Mouse (Mus musculus) left cerebral cortex, postnatal 14 days (tissue): ENCODE data around the gene Tmem178. TPM values are rescaled to one million over a fixed set of nuclear protein-coding genes. Genes with fewer than 3 reads are reported as not detected.
A peak's percentile ranks its signal among the peaks of the same experiment; 100 is the strongest.

Experiments
- DNase-seq, 2 experiments: peaks; one replicate each; pipeline ENCODE4 v3.0.0; 2021 to 2022; ENCODE audit warnings: low spot score in 2 of 2, mixed read lengths in 1 of 2
- intact Hi-C: fragments of 180-260 bp; cut with DNase I; formaldehyde crosslinking; loops from one replicate; pipeline ENCODE4 v1.15.1; 2025
- total RNA-seq, 2 experiments: library from RNA; stranded (reverse); gene quantifications; 2 replicates each; pipeline ENCODE4 v1.2.3; 2021

Gene Tmem178
- total RNA-seq, 2 experiments from 2014 or later = 97.0 to 106 TPM

DNA sequence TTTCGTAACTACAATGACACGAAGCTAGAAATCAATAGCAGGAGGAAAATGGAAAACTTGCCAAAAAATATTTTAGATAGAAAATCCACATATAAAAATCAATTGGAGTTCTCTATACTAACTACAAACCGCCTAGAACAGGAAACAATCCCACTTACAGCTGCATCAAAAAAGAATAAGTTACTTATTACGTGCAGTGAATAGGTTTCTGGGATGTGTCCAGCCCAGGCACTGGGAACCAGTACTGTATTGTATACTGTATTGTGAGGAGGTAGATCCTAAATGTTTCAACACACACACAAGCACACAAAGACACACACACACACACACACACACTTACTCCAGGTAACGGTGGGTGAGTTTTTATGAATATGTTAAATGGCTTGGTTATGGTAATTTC, 32.8 kb downstream of the Tmem178 start:
- no peak for DNase-seq
- intact Hi-C loops = no loop called here

DNA sequence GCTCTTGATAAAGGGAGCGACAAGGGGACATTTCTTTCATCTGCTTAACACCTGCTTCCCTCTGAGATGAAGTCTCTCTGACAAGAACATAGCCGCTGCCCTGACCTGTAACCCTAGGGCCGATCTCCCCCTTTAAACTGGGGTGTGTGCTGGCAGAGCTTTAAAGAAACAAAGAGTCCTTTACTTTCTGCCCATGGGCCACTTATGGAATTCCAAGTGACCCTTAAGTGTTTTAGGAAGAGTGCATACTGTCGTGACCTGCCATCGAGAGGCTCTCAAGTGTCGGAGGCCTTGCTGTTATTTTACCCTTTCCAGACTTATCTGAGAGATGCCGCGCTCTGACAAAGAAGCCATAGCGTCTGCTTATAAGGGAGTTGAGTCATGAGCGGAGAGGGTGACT, 35.7 kb downstream of the Tmem178 start:
- intact Hi-C loops = loop anchor here (5.0 kb wide), 2 partner anchors 33 to 358 kb away; no protein-coding TSS in a partner anchor
- no peak for DNase-seq

DNA sequence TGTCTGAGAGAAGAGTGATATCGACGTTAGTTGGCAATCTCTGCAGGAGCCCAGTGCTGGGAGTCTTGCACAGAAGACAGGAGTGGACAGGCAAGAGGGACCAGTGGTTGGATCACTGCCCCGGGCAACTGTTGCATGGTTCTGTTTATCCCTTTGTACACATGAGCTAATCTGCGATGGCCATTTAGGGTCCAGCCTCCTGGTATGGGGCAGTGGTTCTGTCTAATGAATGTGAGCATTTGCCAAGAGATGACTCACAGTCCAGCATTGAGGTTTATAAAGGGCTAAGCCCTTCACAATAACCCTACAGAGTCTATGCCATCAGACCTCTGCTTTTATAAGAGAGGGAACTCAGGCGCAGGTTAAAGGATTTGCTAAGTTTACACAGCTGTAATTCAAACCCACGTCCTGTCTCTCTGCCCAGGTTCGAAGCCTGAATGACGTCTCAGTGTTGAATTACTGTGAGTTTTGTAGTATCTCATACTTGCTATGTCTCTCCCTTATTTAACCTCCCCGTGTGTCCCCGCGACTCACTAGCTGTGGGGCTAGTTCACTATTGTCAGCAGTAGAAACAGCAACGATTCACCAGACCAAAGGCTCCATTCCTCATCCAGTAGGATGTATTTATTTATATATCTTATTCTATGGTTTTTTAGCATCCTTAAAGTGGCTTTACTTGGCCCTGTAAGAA, 37.4 kb downstream of the Tmem178 start:
- intact Hi-C loops = loop anchor here (2.0 to 5.0 kb wide), 3 partner anchors 35 to 360 kb away; no protein-coding TSS in a partner anchor
- DNase-seq = no peak

DNA sequence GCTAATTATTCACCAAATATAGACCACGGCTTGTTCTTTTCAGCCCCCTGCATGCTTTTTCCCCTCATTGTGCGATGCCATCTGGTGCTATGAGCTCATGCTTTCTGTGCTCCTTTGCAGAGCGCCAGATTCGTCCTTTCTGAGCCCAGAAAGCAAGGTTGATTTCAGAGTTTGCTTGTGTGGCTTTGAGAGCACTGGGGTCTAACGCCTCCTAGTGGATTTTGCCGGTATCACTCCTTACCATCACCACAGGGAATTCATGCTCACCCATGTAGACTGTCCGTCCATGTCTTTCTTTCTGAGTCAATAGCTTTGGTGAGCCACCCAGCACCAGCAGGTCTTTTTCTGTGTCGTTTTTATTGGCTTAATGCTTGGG, 38.0 kb downstream of the Tmem178 start:
- intact Hi-C loops = loop anchor here (2.0 to 5.0 kb wide), 3 partner anchors 35 to 360 kb away; no protein-coding TSS in a partner anchor
- DNase-seq = peak; percentile 93 to 95

DNA sequence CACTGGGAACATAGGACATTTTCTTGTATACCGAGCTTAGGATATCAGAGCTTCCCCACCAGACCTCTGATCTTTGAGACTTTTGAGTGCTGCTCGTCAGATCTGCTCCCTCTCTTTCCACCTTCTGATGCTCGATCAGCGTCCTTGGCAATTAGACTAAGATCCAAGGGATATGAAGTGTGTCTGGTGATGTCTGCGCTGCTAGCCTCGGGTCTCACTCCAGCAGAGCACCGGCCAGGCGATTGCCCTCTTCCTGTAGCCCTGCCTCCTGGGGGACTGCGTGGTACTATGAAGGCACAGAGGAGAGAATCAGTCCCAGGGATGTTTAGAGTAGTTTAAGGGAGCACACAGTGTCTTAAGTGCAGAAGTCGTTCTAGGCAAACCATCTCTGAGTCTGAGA, 38.5 kb downstream of the Tmem178 start:
- no peak for DNase-seq
- intact Hi-C loops = loop anchor here (2.0 to 5.0 kb wide), 3 partner anchors 36 to 361 kb away; no protein-coding TSS in a partner anchor

DNA sequence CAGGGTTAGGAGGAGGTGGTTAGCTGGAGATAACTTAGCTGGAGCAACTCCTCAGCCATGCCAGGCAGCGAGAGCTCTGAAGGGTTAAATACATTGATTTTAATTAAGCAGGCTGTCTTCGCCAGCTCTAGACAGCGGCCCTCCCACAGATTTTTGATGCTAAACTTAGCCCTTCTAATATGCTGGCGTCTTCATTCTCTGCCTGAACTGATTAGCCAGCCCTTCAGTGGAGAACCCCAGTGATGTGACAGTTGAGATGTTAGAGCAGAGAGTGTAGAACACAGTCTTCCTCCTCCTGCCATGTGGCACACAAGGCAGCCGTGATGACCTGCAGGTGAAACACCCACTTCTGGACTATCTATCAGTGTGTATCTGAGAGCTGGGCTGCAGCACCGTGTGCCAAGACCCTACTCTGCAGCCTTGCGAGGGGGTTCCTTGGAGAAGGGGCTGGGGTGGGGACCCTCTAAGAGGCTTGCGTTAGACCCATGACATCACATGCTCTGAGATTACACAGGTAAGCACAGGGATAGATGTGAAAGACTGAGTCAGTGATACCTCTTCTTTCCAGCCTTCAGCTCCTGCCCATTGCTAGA, 47.2 kb downstream of the Tmem178 start:
- peak in 1 of 2 experiments; percentile 37 for DNase-seq
- intact Hi-C loops = no loop called here

DNA sequence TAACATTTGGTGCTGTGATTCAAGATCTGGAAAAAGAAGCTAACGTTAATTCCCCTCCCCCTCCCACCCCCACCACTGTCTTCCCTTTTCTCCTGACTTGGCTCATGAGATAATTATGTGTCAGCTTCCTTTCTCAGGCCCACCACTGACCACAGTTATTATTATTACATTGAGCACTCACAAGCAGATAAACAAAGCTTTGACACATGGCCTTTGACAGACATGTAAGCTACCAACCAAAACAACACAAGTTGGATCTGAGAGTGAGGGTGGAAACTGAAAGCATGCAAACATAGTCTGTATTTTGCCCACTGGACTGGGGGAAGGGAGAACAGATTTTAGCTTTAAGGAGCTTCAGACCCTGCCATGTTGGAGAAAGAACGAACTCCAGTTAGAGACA, 52.8 kb downstream of the Tmem178 start:
- intact Hi-C loops = no loop called here

DNA sequence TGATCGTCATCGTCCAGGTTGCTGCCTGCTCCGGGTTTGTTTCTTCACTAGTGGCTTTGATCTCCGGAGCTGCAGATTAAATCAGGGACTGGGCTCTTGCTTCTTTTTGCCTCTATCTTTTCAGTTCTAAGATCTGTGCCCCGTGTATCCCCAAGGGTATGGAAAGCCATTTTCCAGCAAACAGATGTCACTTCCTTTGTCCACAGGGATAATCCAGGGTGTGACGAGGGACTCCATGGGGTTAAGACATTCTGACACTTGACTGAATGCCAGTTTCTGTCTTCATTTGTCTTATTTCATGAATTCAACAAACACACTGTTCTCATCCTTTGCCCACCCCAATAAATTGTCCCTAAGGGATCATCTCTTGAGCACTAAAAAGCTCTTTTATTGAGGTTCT, 54.5 kb downstream of the Tmem178 start:
- no peak for DNase-seq
- intact Hi-C loops = no loop called here

More for the DNA sequence above, 52.8 kb downstream of the Tmem178 start:
- no peak for DNase-seq

DNA sequence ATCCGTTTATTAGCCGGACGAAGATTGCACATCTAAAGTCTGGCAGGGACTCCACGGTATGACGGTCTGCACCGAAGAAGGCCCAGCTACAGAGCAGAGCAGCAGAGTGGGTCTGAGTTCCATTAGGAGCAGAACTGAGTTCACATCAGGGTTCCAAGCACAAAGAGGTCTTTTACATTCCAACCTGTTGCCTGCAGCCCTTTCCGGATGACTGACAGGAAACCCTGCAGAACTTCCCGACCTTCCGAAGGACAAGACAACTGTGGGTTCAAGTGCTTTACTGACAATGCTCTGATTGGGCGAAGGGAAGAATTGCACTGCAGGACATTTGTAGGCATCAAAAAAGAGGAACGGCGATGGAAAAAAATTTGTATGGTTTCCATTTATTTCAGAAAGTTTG, 56.6 kb downstream of the Tmem178 start:
- DNase-seq = no peak
- intact Hi-C loops = no loop called here

DNA sequence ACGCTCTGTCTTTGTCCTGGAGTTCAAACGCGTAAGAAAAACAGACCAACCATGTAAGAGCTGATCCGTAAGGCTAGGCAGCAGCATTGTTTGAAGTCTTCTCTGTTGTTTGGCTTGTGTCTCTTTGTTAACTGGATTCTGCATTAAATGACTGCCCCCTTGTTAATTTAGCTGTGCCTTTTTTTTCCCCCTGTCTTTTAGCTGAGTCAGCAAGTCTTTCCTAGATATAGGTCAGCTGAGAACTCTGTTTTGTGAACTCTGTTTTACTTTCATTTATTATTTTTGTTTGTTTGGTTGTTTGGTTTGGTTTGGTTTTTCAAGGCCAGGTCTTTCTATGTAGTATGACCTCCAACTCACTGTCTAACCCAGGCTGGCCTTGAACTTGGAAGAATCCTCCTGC, 57.2 kb downstream of the Tmem178 start:
- intact Hi-C loops = no loop called here
- DNase-seq = no peak

DNA sequence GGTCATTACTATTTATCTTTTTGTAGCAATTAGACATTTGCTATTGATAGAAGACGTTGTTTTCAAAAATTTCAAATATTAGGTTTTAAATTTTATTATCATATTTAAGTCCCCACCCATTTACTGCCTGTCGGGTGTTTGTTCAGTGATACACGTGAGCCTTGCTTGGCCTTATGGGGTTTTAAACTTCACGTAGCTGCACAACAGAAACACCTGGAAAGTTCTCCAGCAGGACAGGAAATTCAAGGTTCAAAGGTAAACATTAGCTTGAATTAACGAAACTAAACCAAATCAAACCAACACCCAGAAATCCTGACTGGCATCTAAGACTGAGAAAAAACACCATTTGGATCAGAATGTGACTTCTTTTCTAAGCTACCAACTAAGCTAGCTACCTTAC, 57.7 kb downstream of the Tmem178 start:
- intact Hi-C loops = no loop called here
- DNase-seq = no peak

DNA sequence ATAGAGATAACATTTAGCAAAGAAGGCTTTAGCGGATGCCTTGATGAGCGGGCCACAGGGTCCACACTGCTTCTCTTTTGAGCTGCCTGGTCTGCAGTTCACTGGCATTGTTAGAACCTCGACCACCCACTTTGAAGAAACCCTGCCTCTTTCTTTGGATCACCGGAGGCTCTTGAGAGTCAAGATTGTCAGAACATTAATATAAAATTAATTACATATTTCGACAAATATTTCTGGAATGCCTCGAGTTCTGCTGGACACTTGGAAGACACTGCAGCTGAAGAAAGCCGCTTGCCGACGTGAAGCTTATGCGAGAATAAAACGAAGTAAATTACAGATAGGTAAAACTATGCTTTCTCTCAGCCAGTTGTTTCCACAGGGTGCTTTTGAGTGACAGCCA, 60.0 kb downstream of the Tmem178 start:
- no peak for DNase-seq
- intact Hi-C loops = no loop called here

DNA sequence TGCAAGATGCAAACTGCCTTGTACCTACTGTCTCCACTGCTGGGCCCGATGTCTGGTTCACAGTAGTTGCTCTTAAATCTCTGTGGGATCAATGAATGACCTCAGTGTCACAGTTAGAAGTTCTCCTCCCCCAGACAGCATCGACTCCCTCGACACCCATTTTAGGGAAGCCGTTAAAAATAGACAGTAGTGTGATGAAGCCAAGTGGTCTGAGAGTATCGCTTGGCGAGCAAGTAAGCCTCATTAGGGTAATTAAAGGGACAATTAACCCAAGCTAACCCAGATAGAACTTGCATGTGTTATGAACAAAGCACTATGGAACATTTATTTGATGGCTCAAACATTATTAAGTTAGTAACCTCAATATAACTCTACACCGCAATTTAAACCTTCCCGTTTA, 60.9 kb downstream of the Tmem178 start:
- intact Hi-C loops = no loop called here
- no peak for DNase-seq

DNA sequence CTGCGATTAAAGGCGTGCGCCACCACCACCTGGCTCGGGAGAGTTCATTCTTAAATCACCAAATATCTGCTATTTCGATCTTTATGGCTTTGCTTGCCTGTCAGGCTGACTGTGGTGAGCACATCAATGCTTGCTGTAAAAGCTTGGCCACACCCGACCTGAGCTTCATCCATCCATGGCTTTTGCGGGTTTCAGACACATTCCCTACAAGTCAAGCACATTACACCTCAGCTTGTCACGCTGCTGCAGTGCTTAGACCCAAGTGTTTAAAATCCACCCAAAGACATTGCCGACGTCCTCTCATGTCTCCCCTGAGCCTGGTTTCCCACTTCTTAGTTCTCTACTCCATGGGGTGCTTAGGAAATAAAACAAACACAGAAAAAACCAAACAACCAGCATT, 64.7 kb downstream of the Tmem178 start:
- no peak for DNase-seq
- intact Hi-C loops = no loop called here

DNA sequence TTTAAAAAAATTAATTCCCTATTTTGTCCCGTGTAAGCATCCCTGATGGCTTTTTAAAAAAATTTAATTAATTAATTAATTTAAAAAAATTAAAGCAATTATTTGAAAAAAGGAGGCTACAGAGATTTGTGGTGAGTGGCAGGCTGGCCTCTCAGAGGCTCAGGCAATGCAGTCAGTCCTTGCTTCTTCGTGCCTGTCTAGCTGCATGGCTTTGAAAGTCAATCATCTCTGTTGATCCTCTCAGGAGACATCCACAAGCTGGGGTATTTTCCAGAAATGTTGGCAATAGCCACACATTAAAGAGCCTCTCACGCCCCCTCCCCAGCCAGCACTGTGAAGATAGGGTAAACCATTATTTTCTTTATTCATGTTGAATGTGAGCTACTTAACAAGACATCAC, 65.8 kb downstream of the Tmem178 start:
- no peak for DNase-seq
- intact Hi-C loops = loop anchor here (10.0 kb wide), 1 partner anchor 385 kb away; no protein-coding TSS in a partner anchor

DNA sequence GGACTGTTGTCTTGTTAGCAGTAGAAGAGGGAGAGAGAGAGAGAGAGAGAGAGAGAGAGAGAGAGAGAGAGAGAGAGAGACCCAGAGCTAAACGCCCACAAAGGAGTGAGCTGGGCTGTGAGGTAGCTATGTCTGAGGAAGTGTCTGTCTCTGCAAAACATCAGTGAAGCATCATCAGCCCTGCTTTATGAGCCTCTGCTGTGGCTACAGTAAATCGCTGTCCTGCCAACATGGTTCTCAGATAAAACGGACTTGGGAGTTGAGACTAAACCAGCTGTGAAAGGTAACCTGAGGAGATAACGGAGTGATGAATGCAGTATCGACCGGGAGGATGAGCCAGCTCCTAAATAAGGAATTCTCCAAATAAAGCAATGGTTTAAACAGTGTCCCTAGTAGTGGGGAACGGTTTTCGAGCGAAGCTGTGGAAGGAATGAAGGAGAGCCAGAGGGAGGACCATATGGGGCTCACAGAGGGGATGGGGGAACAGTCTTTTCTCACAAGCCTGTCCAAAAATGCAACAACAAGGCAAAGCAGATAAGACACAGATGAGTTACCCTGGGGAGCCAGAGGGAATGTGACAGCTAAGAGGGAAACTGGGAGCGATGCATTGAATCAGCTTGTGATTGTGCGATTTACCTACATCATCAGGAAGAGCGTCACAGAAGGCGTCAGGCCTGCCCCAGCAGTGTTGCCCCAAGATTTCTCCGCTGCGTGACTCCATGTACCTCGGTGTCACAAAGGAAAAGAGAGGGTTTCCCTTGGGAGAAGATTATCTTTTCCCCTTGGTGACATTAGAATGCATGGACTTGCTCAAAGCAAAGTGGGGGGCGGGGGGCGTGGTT, 66.6 kb downstream of the Tmem178 start:
- DNase-seq = peak; percentile 36 to 40
- intact Hi-C loops = loop anchor here (10.0 kb wide), 1 partner anchor 386 kb away; no protein-coding TSS in a partner anchor

DNA sequence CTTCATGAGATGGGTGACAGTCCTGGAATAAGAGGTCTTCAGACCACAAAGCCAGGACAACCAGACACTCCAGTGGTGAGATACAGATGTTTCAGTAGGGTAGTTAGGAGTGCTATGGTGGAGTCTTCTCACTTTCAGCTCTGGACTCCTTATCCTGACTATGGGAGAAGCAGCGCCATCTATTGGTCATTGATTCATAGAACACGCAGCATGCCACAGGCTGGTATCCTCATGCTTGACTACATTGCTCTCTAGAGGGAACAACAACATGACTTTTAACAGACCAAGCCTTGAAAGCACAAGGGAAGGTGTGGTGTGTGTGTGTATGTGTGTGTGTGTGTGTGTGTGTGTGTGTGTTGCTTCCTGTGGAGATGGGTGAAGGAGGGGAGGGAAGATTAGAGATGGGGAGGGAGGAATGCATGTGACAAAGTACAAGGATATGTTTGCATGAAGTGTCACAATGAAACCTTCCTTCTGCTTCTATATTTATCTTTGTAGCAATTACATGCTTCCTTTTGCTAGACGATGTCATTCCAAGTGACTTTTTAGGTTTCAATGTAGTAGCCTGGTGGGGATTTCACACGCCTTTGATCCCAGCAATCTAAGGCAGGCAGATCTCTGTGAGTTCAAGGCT, 71.5 kb downstream of the Tmem178 start:
- DNase-seq = peak; percentile 72 to 81
- intact Hi-C loops = loop anchor here (10.0 kb wide), 1 partner anchor 391 kb away; no protein-coding TSS in a partner anchor

DNA sequence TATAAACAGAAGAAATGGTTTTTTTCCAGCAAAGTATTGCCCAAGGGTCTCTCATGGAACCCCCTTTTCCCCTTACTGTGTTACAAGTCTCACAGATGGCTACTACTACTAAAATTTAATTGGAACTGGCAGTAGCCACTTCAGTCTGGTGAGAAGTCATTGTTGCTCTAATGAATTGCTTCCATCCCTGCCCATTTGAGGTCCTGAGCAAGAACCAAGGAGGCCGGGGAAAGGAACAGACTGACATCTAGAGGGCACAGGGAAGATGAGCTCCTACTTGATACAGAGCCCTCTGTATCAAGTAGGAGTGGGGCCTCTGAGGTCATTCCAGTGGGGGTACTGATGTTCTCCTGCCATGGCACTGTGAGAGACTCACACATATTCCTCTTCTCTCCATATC, 72.7 kb downstream of the Tmem178 start:
- DNase-seq = no peak
- intact Hi-C loops = loop anchor here (10.0 kb wide), 1 partner anchor 392 kb away; no protein-coding TSS in a partner anchor

DNA sequence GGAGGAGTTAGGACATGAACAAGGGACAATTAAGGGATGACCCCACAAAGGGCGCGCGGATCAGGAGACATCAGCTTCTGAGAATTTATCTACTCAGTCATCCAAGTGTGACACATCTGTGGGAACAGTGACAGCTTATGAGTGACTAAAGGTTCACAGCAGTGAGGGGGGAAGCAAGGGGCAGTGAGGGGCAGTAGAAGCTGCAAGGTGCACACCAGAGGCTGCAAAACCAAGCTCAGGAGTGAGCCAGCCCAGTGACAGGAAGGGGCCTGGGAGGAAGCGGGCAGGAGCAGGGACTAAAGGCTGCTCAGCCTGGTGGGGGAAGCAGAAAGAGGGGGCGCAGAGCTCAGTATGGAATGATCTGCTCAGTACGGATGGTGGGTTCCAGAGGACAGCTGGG, 82.9 kb downstream of the Tmem178 start:
- no peak for DNase-seq
- intact Hi-C loops = no loop called here
